Mouse (Mus musculus): ENCODE measurements around the gene Nrip1. TPM values are rescaled to one million over a fixed set of nuclear protein-coding genes. Genes with fewer than 3 reads are reported as not detected.

Nrip1 gene
- total and polyA plus RNA-seq, 3 experiments = not detected

- in situ Hi-C loops (cut with MboI; ENCODE audit: low pct_ligation_motif_present, low pct_unique_long_range_greater_than_20kb, low sequenced_read_pairs) (no loop called here), dilution Hi-C loops (cut with MboI; ENCODE audit: extremely low pct_ligation_motif_present, extremely low pct_unique_long_range_greater_than_20kb, low sequenced_read_pairs) (no loop called here)
- Histone ChIP-seq H3K79me2 (replicated peaks; ENCODE audit: control insufficient read depth, extremely low read depth, insufficient read depth, poor library complexity, severe bottlenecking) (no peaks in the 10 kb centered on the region), H3K4me1 (ENCODE audit: control insufficient read depth in 1 of 2, insufficient read depth in 2 of 2) (no peaks in the 10 kb centered on the region), H3K36me3 (replicated peaks in 1 of 2; ENCODE audit: control insufficient read depth in 1 of 2, insufficient read depth in 1 of 2, low read length in 1 of 2) (no peaks in the 10 kb centered on the region), H3K27ac (ENCODE audit: insufficient read depth, low read depth) (no peak overlapping the region), H3K9ac (ENCODE audit: insufficient read depth, low read depth) (no peak overlapping the region), H3K9me3 (replicated peaks; ENCODE audit: low read length) (peaks cover 84% of the 10 kb centered on the region), H3K4me2 (ENCODE audit: insufficient read depth, low read depth, poor library complexity, severe bottlenecking) (no peak overlapping the region), H3K27me3 (replicated peaks) (no peaks in the 10 kb centered on the region), H3K4me3 (replicated peaks in 1 of 3; ENCODE audit: low read depth in 2 of 3, low read length in 2 of 3, poor library complexity in 1 of 3) (no peak overlapping the region)
- TF ChIP-seq MYC (IDR thresholded peaks at IDR 0.05; ENCODE audit: low read depth, low read length) (no peak), MAZ (IDR thresholded peaks at IDR 0.05; ENCODE audit: low read depth, low read length) (no peak), RAD21 (IDR thresholded peaks at IDR 0.05; ENCODE audit: low read depth, low read length) (no peak), BHLHE40 (IDR thresholded peaks at IDR 0.05; ENCODE audit: low read depth, low read length) (no peak), TBP (conservative IDR thresholded peaks at IDR 0.05; ENCODE audit: low read depth, low read length) (no peak), RCOR1 (conservative IDR thresholded peaks at IDR 0.05; ENCODE audit: low read depth, low read length) (no peak), TCF12 (IDR thresholded peaks at IDR 0.05; ENCODE audit: low read depth, low read length) (no peak), UBTF (IDR thresholded peaks at IDR 0.05; ENCODE audit: low read depth, low read length) (no peak), POLR2AphosphoS2 (IDR thresholded peaks at IDR 0.05; ENCODE audit: low read depth, low read length) (no peak), USF1 (IDR thresholded peaks at IDR 0.05; ENCODE audit: low read depth, low read length) (no peak), ZNF384 (IDR thresholded peaks at IDR 0.05; ENCODE audit: low read depth, low read length) (no peak)
- DNase-seq (ENCODE audit: extremely low read depth) = no peak
Observed at GRCm38 (mm10) chr16:76309280-76309679, 64.3 kb downstream of the Nrip1 start.

GRCm38 (mm10) chr16:76307039-76307438 lies 66.6 kb downstream of the Nrip1 start:
- Histone ChIP-seq H3K9ac (ENCODE audit: insufficient read depth, low read depth) (no peak overlapping the region), H3K4me1 (ENCODE audit: control insufficient read depth in 1 of 2, insufficient read depth in 2 of 2) (no peaks in the 10 kb centered on the region), H3K4me2 (ENCODE audit: insufficient read depth, low read depth, poor library complexity, severe bottlenecking) (no peak overlapping the region), H3K4me3 (replicated peaks in 1 of 3; ENCODE audit: low read depth in 2 of 3, low read length in 2 of 3, poor library complexity in 1 of 3) (no peak overlapping the region), H3K27ac (ENCODE audit: insufficient read depth, low read depth) (no peak overlapping the region), H3K9me3 (replicated peaks; ENCODE audit: low read length) (peaks cover 78% of the 10 kb centered on the region), H3K79me2 (replicated peaks; ENCODE audit: control insufficient read depth, extremely low read depth, insufficient read depth, poor library complexity, severe bottlenecking) (no peaks in the 10 kb centered on the region), H3K27me3 (replicated peaks) (no peaks in the 10 kb centered on the region), H3K36me3 (replicated peaks in 1 of 2; ENCODE audit: control insufficient read depth in 1 of 2, insufficient read depth in 1 of 2, low read length in 1 of 2) (no peaks in the 10 kb centered on the region)
- DNase-seq (ENCODE audit: extremely low read depth) = no peak
- in situ Hi-C loops (cut with MboI; ENCODE audit: low pct_ligation_motif_present, low pct_unique_long_range_greater_than_20kb, low sequenced_read_pairs) (no loop called here), dilution Hi-C loops (cut with MboI; ENCODE audit: extremely low pct_ligation_motif_present, extremely low pct_unique_long_range_greater_than_20kb, low sequenced_read_pairs) (no loop called here)
- no peak for TF ChIP-seq USF1 (IDR thresholded peaks at IDR 0.05; ENCODE audit: low read depth, low read length)
- TF ChIP-seq TBP (conservative IDR thresholded peaks at IDR 0.05; ENCODE audit: low read depth, low read length) = no peak
- TF ChIP-seq KAT2A (IDR thresholded peaks at IDR 0.05; ENCODE audit: insufficient replicate concordance, low read length) = no peak
- no peak for TF ChIP-seq USF2 (conservative IDR thresholded peaks at IDR 0.05; ENCODE audit: low read depth, low read length)
- TF ChIP-seq ZNF384 (IDR thresholded peaks at IDR 0.05; ENCODE audit: low read depth, low read length) = no peak
- no peak for TF ChIP-seq MAX (IDR thresholded peaks at IDR 0.05; ENCODE audit: low read length)

GRCm38 (mm10) chr16:76306446-76306845 lies 67.2 kb downstream of the Nrip1 start:
- in situ Hi-C loops (cut with MboI; ENCODE audit: low pct_ligation_motif_present, low pct_unique_long_range_greater_than_20kb, low sequenced_read_pairs) = no loop called here
- Histone ChIP-seq H3K4me2 (ENCODE audit: insufficient read depth, low read depth, poor library complexity, severe bottlenecking) (no peak overlapping the region), H3K27me3 (replicated peaks) (no peaks in the 10 kb centered on the region), H3K27ac (ENCODE audit: insufficient read depth, low read depth) (no peak overlapping the region), H3K4me3 (replicated peaks in 1 of 3; ENCODE audit: low read depth in 2 of 3, low read length in 2 of 3, poor library complexity in 1 of 3) (no peak overlapping the region), H3K4me1 (ENCODE audit: control insufficient read depth in 1 of 2, insufficient read depth in 2 of 2) (no peaks in the 10 kb centered on the region), H3K9ac (ENCODE audit: insufficient read depth, low read depth) (no peak overlapping the region), H3K9me3 (replicated peaks; ENCODE audit: low read length) (peaks cover 81% of the 10 kb centered on the region), H3K36me3 (replicated peaks in 1 of 2; ENCODE audit: control insufficient read depth in 1 of 2, insufficient read depth in 1 of 2, low read length in 1 of 2) (no peaks in the 10 kb centered on the region), H3K79me2 (replicated peaks; ENCODE audit: control insufficient read depth, extremely low read depth, insufficient read depth, poor library complexity, severe bottlenecking) (no peaks in the 10 kb centered on the region)
- dilution Hi-C loops (cut with MboI; ENCODE audit: extremely low pct_ligation_motif_present, extremely low pct_unique_long_range_greater_than_20kb, low sequenced_read_pairs) = no loop called here
- DNase-seq (ENCODE audit: extremely low read depth) = no peak
- TF ChIP-seq SMC3 (IDR thresholded peaks at IDR 0.05; ENCODE audit: low read depth, low read length) (no peak), TBP (conservative IDR thresholded peaks at IDR 0.05; ENCODE audit: low read depth, low read length) (no peak), JUND (conservative IDR thresholded peaks at IDR 0.05; ENCODE audit: low read depth, low read length) (no peak), ZKSCAN1 (IDR thresholded peaks at IDR 0.05; ENCODE audit: borderline replicate concordance, low read depth, low read length) (no peak), PAX5 (IDR thresholded peaks at IDR 0.05; ENCODE audit: low read length) (no peak), GABPA (IDR thresholded peaks at IDR 0.05; ENCODE audit: insufficient replicate concordance, low read depth, low read length) (no peak), USF2 (conservative IDR thresholded peaks at IDR 0.05; ENCODE audit: low read depth, low read length) (no peak), CHD2 (IDR thresholded peaks at IDR 0.05; ENCODE audit: low read length) (no peak), ELF1 (IDR thresholded peaks at IDR 0.05; ENCODE audit: low read depth, low read length) (no peak), EP300 (IDR thresholded peaks at IDR 0.05; ENCODE audit: low read length) (no peak), JUN (IDR thresholded peaks at IDR 0.05; ENCODE audit: insufficient read depth, low read depth, low read length) (no peak), POLR2AphosphoS2 (IDR thresholded peaks at IDR 0.05; ENCODE audit: low read depth, low read length) (no peak), MXI1 (IDR thresholded peaks at IDR 0.05; ENCODE audit: low read depth, low read length) (no peak), MEF2A (IDR thresholded peaks at IDR 0.05; ENCODE audit: borderline replicate concordance, low read depth, low read length) (no peak), SIN3A (IDR thresholded peaks at IDR 0.05; ENCODE audit: low read length) (no peak)

Data from CH12.LX (cell line).